Comparison of ENCODE assay signal across 10 mouse cellular contexts in the genomic region with DNA sequence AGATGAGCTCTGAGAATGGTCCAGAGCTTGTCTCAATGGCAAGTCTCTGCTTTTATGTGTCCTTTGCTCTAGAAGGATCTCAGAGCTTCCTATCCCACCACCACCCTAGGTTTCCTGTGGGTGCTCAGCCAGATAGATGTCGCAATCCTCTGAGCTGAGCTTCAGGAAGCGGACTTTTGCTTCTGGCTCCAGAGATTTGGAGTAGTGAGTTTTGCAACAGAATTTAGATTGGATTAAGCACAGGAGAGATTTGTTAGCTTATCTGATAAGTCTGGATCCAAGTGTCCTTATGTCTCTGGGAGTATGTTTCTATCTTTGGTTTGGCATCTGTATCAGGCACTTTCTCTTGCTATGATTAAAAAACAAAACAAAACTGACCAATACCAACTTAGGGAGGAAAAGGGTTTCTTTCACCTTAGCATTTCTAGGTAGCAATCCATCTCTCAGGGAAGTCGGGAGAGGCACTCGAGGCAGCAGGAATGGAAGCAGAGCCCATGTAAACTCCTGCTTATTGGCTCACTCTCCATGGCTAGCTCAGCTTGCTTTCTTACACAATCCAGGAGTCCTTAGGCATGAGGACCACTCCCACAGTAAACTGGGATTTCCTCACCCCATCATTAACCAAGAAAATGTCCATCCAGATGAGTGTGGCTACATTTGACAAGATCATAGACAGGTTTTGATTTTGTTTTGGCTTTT. TPM values are rescaled to one million over a fixed set of nuclear protein-coding genes. Genes with fewer than 3 reads are reported as not detected.
DNase-seq lines count a peak whose midpoint lies in the region; ATAC-seq and TF ChIP-seq lines count a peak whose summit lies in the region.
"Had no signal": no experiment of that assay in that cellular context is flagged by ENCODE, and none has a peak within 500 bp of the region (broad histone marks: within the 10 kb centered on the region; RNA-seq: fewer than 3 reads in every experiment).

No protein-coding gene starts in this region.

- 47% methylated on average over 4 of the region's 4 CpGs for WGBS in intestine, postnatal 0 days
- WGBS in intestine, embryonic 15.5 days: 67% methylated on average over 4 of the region's 4 CpGs
- WGBS in embryonic facial prominence, embryonic 10.5 days: 85% methylated on average over 4 of the region's 4 CpGs

- H3K27ac ChIP-seq in intestine, postnatal 0 days (ENCODE audit: low read depth, low read length): peak overlapping the region; percentile 47
- H3K27ac ChIP-seq in intestine, embryonic 15.5 days: no peak overlapping the region
- H3K27ac ChIP-seq in brown adipose tissue, adult 24 weeks (replicated peaks; ENCODE audit: low read depth, low read length): peak overlapping the region; percentile 75
- H3K27ac ChIP-seq in embryonic facial prominence, embryonic 10.5 days (replicated peaks): no peak overlapping the region
- H3K27ac ChIP-seq: neural tube, embryonic 12.5 days had no signal

- peak; percentile 34 for DNase-seq in kidney, postnatal 14 days
- DNase-seq in cerebellum, adult 8-10 months: no peak
- no peak for DNase-seq in embryonic facial prominence, embryonic 10.5 days (ENCODE audit: low spot score)
- DNase-seq: gastrocnemius, postnatal 25 days had no signal

- no peak overlapping the region for H3K4me3 ChIP-seq in intestine, postnatal 0 days (ENCODE audit: low read depth, low read length)
- no peak overlapping the region for H3K4me3 ChIP-seq in intestine, embryonic 15.5 days (replicated peaks)
- no peak overlapping the region for H3K4me3 ChIP-seq in brown adipose tissue, adult 24 weeks (ENCODE audit: insufficient read depth, low read depth, low read length)
- no peak overlapping the region for H3K4me3 ChIP-seq in embryonic facial prominence, embryonic 10.5 days
- H3K4me3 ChIP-seq: neural tube, embryonic 12.5 days had no signal

- H3K27me3 ChIP-seq in intestine, postnatal 0 days (replicated peaks; ENCODE audit: control insufficient read depth, insufficient read depth, low read length): no peaks in the 10 kb centered on the region
- H3K27me3 ChIP-seq in intestine, embryonic 15.5 days (replicated peaks): no peaks in the 10 kb centered on the region
- no peaks in the 10 kb centered on the region for H3K27me3 ChIP-seq in embryonic facial prominence, embryonic 10.5 days (replicated peaks; ENCODE audit: low read depth, poor library complexity, severe bottlenecking)
- H3K27me3 ChIP-seq: neural tube, embryonic 12.5 days had no signal

- no peaks in the 10 kb centered on the region for H3K9me3 ChIP-seq in intestine, postnatal 0 days (ENCODE audit: control insufficient read depth)
- H3K9me3 ChIP-seq in intestine, embryonic 15.5 days: no peaks in the 10 kb centered on the region
- H3K9me3 ChIP-seq in embryonic facial prominence, embryonic 10.5 days: no peaks in the 10 kb centered on the region
- H3K9me3 ChIP-seq: neural tube, embryonic 12.5 days had no signal

- no peak for TF ChIP-seq CTCF in intestine, postnatal 0 days (IDR thresholded peaks at IDR 0.05; ENCODE audit: low read depth)

- no peak overlapping the region for H3K4me2 ChIP-seq in intestine, postnatal 0 days (replicated peaks; ENCODE audit: low read depth)
- no peak overlapping the region for H3K4me2 ChIP-seq in intestine, embryonic 15.5 days (replicated peaks)
- H3K4me2 ChIP-seq: neural tube, embryonic 12.5 days had no signal

- ATAC-seq in intestine, postnatal 0 days: no peak
- no peak for ATAC-seq in intestine, embryonic 15.5 days
- ATAC-seq in megakaryocyte progenitor cell, adult 5-6 weeks (replicated peaks; ENCODE audit: poor library complexity): peak; percentile 66
- ATAC-seq: inflammation-experienced regulatory T-cells, adult 6 months had no signal

- H3K4me1 ChIP-seq in intestine, postnatal 0 days (replicated peaks; ENCODE audit: control insufficient read depth, insufficient read depth, low read length): peaks cover 4% of the 10 kb centered on the region; the same call in 1 of the 2 replicates
- H3K4me1 ChIP-seq in intestine, embryonic 15.5 days (replicated peaks): no peaks in the 10 kb centered on the region
- H3K4me1 ChIP-seq in brown adipose tissue, adult 24 weeks (ENCODE audit: control insufficient read depth, insufficient read depth, insufficient read length, low read length): peaks cover 11% of the 10 kb centered on the region; the same call in 1 of the 2 replicates
- peaks cover 4% of the 10 kb centered on the region; the same call in 1 of the 2 replicates for H3K4me1 ChIP-seq in embryonic facial prominence, embryonic 10.5 days
- H3K4me1 ChIP-seq: neural tube, embryonic 12.5 days had no signal

- H3K36me3 ChIP-seq in intestine, postnatal 0 days (ENCODE audit: control insufficient read depth, insufficient read depth): no peaks in the 10 kb centered on the region
- H3K36me3 ChIP-seq in intestine, embryonic 15.5 days: no peaks in the 10 kb centered on the region
- H3K36me3 ChIP-seq in embryonic facial prominence, embryonic 10.5 days (replicated peaks): no peaks in the 10 kb centered on the region
- H3K36me3 ChIP-seq: neural tube, embryonic 12.5 days had no signal

- no peak overlapping the region for H3K9ac ChIP-seq in intestine, postnatal 0 days (ENCODE audit: low read depth, low read length)
- no peak overlapping the region for H3K9ac ChIP-seq in intestine, embryonic 15.5 days
- H3K9ac ChIP-seq: neural tube, embryonic 12.5 days had no signal

RNA-seq across cellular contexts. Expression of a gene that starts 5.4 kb away (rescaled TPM):
- polyA plus RNA-seq in intestine, postnatal 0 days (2015; fragmentation: Nextera tagmentation; extraction: Ambion mirVana): 186 and 199 TPM in 2 replicates
- polyA plus RNA-seq in intestine, embryonic 15.5 days (2015; fragmentation: Nextera tagmentation; extraction: Ambion mirVana): 115 and 119 TPM in 2 replicates
- polyA plus RNA-seq in brown adipose tissue, adult 24 weeks (2012; ENCODE audit: insufficient read depth, insufficient read length, missing spikeins): 10.4 and 25.5 TPM in 2 replicates
- 199 and 210 TPM in 2 replicates for total RNA-seq in megakaryocyte progenitor cell, adult 5-6 weeks (2015)
- total RNA-seq in megakaryocyte progenitor cell, adult 5-6 weeks (2017): 128 and 138 TPM in 2 replicates
- polyA plus RNA-seq in embryonic facial prominence, embryonic 10.5 days (2016; fragmentation: Nextera tagmentation; extraction: Ambion mirVana): 58.5 and 61.8 TPM in 2 replicates

RNA-seq across cellular contexts. Expression of a gene that starts 50.1 kb away (rescaled TPM):
- 250 and 272 TPM in 2 replicates for polyA plus RNA-seq in intestine, postnatal 0 days (2015; fragmentation: Nextera tagmentation; extraction: Ambion mirVana)
- polyA plus RNA-seq in intestine, embryonic 15.5 days (2015; fragmentation: Nextera tagmentation; extraction: Ambion mirVana): 290 and 308 TPM in 2 replicates
- polyA plus RNA-seq in brown adipose tissue, adult 24 weeks (2012; ENCODE audit: insufficient read depth, insufficient read length, missing spikeins): 340 and 414 TPM in 2 replicates
- 111 and 120 TPM in 2 replicates for total RNA-seq in megakaryocyte progenitor cell, adult 5-6 weeks (2015)
- total RNA-seq in megakaryocyte progenitor cell, adult 5-6 weeks (2017): 49.4 and 79.7 TPM in 2 replicates
- polyA plus RNA-seq in embryonic facial prominence, embryonic 10.5 days (2016; fragmentation: Nextera tagmentation; extraction: Ambion mirVana): 311 and 324 TPM in 2 replicates

RNA-seq across cellular contexts. Expression of a gene that starts 50.2 kb away (rescaled TPM):
- polyA plus RNA-seq in intestine, postnatal 0 days (2015; fragmentation: Nextera tagmentation; extraction: Ambion mirVana): 13.6 and 21.9 TPM in 2 replicates
- polyA plus RNA-seq in intestine, embryonic 15.5 days (2015; fragmentation: Nextera tagmentation; extraction: Ambion mirVana): 48.3 and 50.6 TPM in 2 replicates
- polyA plus RNA-seq in brown adipose tissue, adult 24 weeks (2012; ENCODE audit: insufficient read depth, insufficient read length, missing spikeins): 3.7 and 4.3 TPM in 2 replicates
- total RNA-seq in megakaryocyte progenitor cell, adult 5-6 weeks (2015): 39.7 and 47.1 TPM in 2 replicates
- 57.2 and 82.5 TPM in 2 replicates for total RNA-seq in megakaryocyte progenitor cell, adult 5-6 weeks (2017)
- polyA plus RNA-seq in embryonic facial prominence, embryonic 10.5 days (2016; fragmentation: Nextera tagmentation; extraction: Ambion mirVana): 69.6 and 76.0 TPM in 2 replicates

Comparison
In these comparisons a context has a peak if more than half of its experiments do, and no peak if none do; other contexts are left out.
1. H3K27ac ChIP-seq: peak in intestine, postnatal 0 days (single experiment) and brown adipose tissue, adult 24 weeks (single experiment); none in intestine, embryonic 15.5 days (single experiment) and embryonic facial prominence, embryonic 10.5 days (single experiment).